Comparison of ENCODE assay signal across 24 mouse cellular contexts in the genomic region with DNA sequence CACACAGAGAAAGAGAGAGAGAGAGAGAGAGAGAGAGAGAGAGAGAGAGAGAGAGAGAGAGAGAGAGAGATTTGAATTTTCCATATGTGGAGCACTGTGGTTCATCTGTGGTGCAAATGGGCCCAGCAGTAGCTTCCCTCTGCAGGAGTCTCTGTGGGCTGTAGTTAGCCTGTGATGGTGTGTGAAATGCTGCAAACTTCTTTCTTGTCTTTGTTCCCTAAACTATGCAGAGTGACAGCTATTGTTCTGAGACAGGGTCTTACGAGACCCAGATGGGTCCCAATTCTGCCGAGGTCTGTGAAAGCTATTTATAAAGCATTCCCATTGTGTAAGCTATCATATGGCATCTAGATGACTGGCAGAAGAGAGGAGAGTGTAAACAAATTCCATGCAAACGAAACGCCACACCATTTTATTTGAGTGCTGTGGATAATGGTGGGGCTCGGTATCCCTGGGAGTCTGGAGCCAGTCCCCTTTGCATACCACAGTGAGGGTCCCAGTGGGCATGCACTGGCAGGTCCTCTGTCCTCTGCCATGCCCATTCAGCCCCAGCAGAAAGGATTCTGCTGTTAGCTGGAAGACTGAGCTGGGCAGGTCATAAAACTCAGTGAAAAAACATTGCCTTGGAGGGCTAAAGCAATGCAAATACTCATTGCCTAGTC. TPM values are rescaled to one million over a fixed set of nuclear protein-coding genes. Genes with fewer than 3 reads are reported as not detected.
DNase-seq lines count a peak whose midpoint lies in the region; ATAC-seq lines count a peak whose summit lies in the region.
"Had no signal": no experiment of that assay in that cellular context is flagged by ENCODE, and none has a peak within 500 bp of the region (broad histone marks: within the 10 kb centered on the region; RNA-seq: fewer than 3 reads in every experiment).

No protein-coding gene starts in this region.

- no peak overlapping the region for H3K4me3 ChIP-seq in embryonic facial prominence, embryonic 12.5 days
- no peak overlapping the region for H3K4me3 ChIP-seq in embryonic facial prominence, embryonic 10.5 days
- no peak overlapping the region for H3K4me3 ChIP-seq in hindbrain, embryonic 15.5 days
- no peak overlapping the region for H3K4me3 ChIP-seq in midbrain, embryonic 15.5 days
- H3K4me3 ChIP-seq: heart, embryonic 15.5 days; layer of hippocampus, adult 2 months; limb, embryonic 10.5 days; liver, embryonic 15.5 days; myocyte; neural tube, embryonic 15.5 days had no signal

- H3K4me1 ChIP-seq in embryonic facial prominence, embryonic 12.5 days = no peaks in the 10 kb centered on the region
- H3K4me1 ChIP-seq in embryonic facial prominence, embryonic 10.5 days = peaks cover 22% of the 10 kb centered on the region
- H3K4me1 ChIP-seq in hindbrain, embryonic 15.5 days (replicated peaks) = peaks cover 14% of the 10 kb centered on the region
- H3K4me1 ChIP-seq in midbrain, embryonic 15.5 days = peaks cover 2% of the 10 kb centered on the region; the same call in 1 of the 2 replicates
- H3K4me1 ChIP-seq: heart, embryonic 15.5 days; liver, embryonic 15.5 days had no signal

- H3K9ac ChIP-seq in embryonic facial prominence, embryonic 12.5 days = no peak overlapping the region
- H3K9ac ChIP-seq in hindbrain, embryonic 15.5 days = no peak overlapping the region
- H3K9ac ChIP-seq in midbrain, embryonic 15.5 days = no peak overlapping the region
- H3K9ac ChIP-seq: heart, embryonic 15.5 days; liver, embryonic 15.5 days; neural tube, embryonic 15.5 days had no signal

- peak overlapping the region; percentile 5; the same call in 1 of the 2 replicates for H3K27ac ChIP-seq in embryonic facial prominence, embryonic 12.5 days
- no peak overlapping the region for H3K27ac ChIP-seq in embryonic facial prominence, embryonic 10.5 days (replicated peaks)
- H3K27ac ChIP-seq in hindbrain, embryonic 15.5 days (replicated peaks) = no peak overlapping the region
- H3K27ac ChIP-seq in midbrain, embryonic 15.5 days = peak overlapping the region; percentile 42; the same call in 1 of the 2 replicates
- H3K27ac ChIP-seq: heart, embryonic 15.5 days; layer of hippocampus, adult 2 months; limb, embryonic 10.5 days; liver, embryonic 15.5 days; neural tube, embryonic 15.5 days had no signal

- H3K27me3 ChIP-seq in embryonic facial prominence, embryonic 12.5 days = no peaks in the 10 kb centered on the region
- H3K27me3 ChIP-seq in embryonic facial prominence, embryonic 10.5 days (replicated peaks; ENCODE audit: low read depth, poor library complexity, severe bottlenecking) = no peaks in the 10 kb centered on the region
- no peaks in the 10 kb centered on the region for H3K27me3 ChIP-seq in hindbrain, embryonic 15.5 days
- H3K27me3 ChIP-seq in midbrain, embryonic 15.5 days (replicated peaks) = no peaks in the 10 kb centered on the region
- H3K27me3 ChIP-seq: heart, embryonic 15.5 days; liver, embryonic 15.5 days; neural tube, embryonic 15.5 days had no signal

- no peak overlapping the region for H3K4me2 ChIP-seq in embryonic facial prominence, embryonic 12.5 days (replicated peaks)
- no peak overlapping the region for H3K4me2 ChIP-seq in hindbrain, embryonic 15.5 days
- no peak overlapping the region for H3K4me2 ChIP-seq in midbrain, embryonic 15.5 days
- H3K4me2 ChIP-seq: heart, embryonic 15.5 days; liver, embryonic 15.5 days; neural tube, embryonic 15.5 days had no signal

- no peaks in the 10 kb centered on the region for H3K36me3 ChIP-seq in embryonic facial prominence, embryonic 12.5 days
- H3K36me3 ChIP-seq in embryonic facial prominence, embryonic 10.5 days (replicated peaks) = no peaks in the 10 kb centered on the region
- no peaks in the 10 kb centered on the region for H3K36me3 ChIP-seq in hindbrain, embryonic 15.5 days
- no peaks in the 10 kb centered on the region for H3K36me3 ChIP-seq in midbrain, embryonic 15.5 days (replicated peaks)
- H3K36me3 ChIP-seq: heart, embryonic 15.5 days; limb, embryonic 10.5 days; liver, embryonic 15.5 days; neural tube, embryonic 15.5 days had no signal

- no peaks in the 10 kb centered on the region for H3K9me3 ChIP-seq in embryonic facial prominence, embryonic 12.5 days
- no peaks in the 10 kb centered on the region for H3K9me3 ChIP-seq in embryonic facial prominence, embryonic 10.5 days
- H3K9me3 ChIP-seq in hindbrain, embryonic 15.5 days = no peaks in the 10 kb centered on the region
- H3K9me3 ChIP-seq in midbrain, embryonic 15.5 days = no peaks in the 10 kb centered on the region
- H3K9me3 ChIP-seq: heart, embryonic 15.5 days; limb, embryonic 10.5 days; liver, embryonic 15.5 days; neural tube, embryonic 15.5 days had no signal

- ATAC-seq in embryonic facial prominence, embryonic 12.5 days (ENCODE audit: insufficient number of reproducible peaks, insufficient read depth, low FRiP score, low TSS enrichment) = no peak
- peak; percentile 54; the same call in 1 of the 2 replicates for ATAC-seq in hindbrain, embryonic 15.5 days (ENCODE audit: low FRiP score, low read depth)
- no peak for ATAC-seq in midbrain, embryonic 15.5 days (replicated peaks)

- WGBS in embryonic facial prominence, embryonic 12.5 days = 24% methylated on average over 5 of the region's 5 CpGs
- 41% methylated on average over 5 of the region's 5 CpGs for WGBS in embryonic facial prominence, embryonic 10.5 days
- 14% methylated on average over 5 of the region's 5 CpGs for WGBS in hindbrain, embryonic 15.5 days
- WGBS in midbrain, embryonic 15.5 days = 15% methylated on average over 5 of the region's 5 CpGs

- no peak for DNase-seq in embryonic facial prominence, embryonic 10.5 days (ENCODE audit: low spot score)
- peak; percentile 49 for DNase-seq in retina, postnatal 1 day
- DNase-seq in retina, embryonic 14.5 days (ENCODE audit: low spot score) = no peak
- no peak for DNase-seq in spleen, postnatal 36 days (ENCODE audit: low spot score in 2 of 2)
- no peak for DNase-seq in cerebellum, adult 11-12 months
- DNase-seq: adrenal gland, postnatal 14 days; cerebellum, adult 9-10 months; heart, postnatal 36 days; kidney, adult 2 months; kidney, postnatal 10 days; liver; lung, postnatal 4 days; right cerebral cortex, postnatal 14 days; spleen, adult 18-20 months; thymus, postnatal 14 days had no signal

RNA-seq across cellular contexts. Expression of gene Agap1, which starts 13.2 kb away (rescaled TPM):
- polyA plus RNA-seq in embryonic facial prominence, embryonic 12.5 days (2016; fragmentation: Nextera tagmentation; extraction: Ambion mirVana) = 22.7 and 24.6 TPM in 2 replicates
- 13.6 and 14.8 TPM in 2 replicates for polyA plus RNA-seq in embryonic facial prominence, embryonic 10.5 days (2016; fragmentation: Nextera tagmentation; extraction: Ambion mirVana)
- polyA plus RNA-seq in hindbrain, embryonic 15.5 days (2015; fragmentation: Nextera tagmentation; extraction: Ambion mirVana) = 49.8 and 50.0 TPM in 2 replicates
- 56.9 and 63.6 TPM in 2 replicates for polyA plus RNA-seq in midbrain, embryonic 15.5 days (2015; fragmentation: Nextera tagmentation; extraction: Ambion mirVana)

Comparison
In these comparisons a context has a peak if more than half of its experiments do, and no peak if none do; other contexts are left out.
1. H3K27ac ChIP-seq: peak in embryonic facial prominence, embryonic 12.5 days (single experiment) and midbrain, embryonic 15.5 days (single experiment); none in embryonic facial prominence, embryonic 10.5 days (single experiment) and hindbrain, embryonic 15.5 days (single experiment).